Mouse (Mus musculus) gastrocnemius, postnatal 14 days (tissue): ENCODE data around the gene D630003M21Rik. TPM values are rescaled to one million over a fixed set of nuclear protein-coding genes. Genes with fewer than 3 reads are reported as not detected.
A peak's percentile ranks its signal among the peaks of the same experiment; 100 is the strongest.

Experiments used
- DNase-seq: peaks from one replicate; pipeline ENCODE4 v3.0.0; 2021; ENCODE audit warnings: mixed read lengths
- intact Hi-C: fragments of 180-260 bp; cut with DNase I; formaldehyde crosslinking; loops from one replicate; pipeline ENCODE4 v1.15.1; 2025; ENCODE audit warnings: low total_unique reads
- total RNA-seq, 2 experiments: library from RNA; stranded (reverse); gene quantifications; 2 replicates each; pipeline ENCODE4 v1.2.3; 2021

D630003M21Rik gene
- total RNA-seq, 2 experiments from 2014 or later: 3.3 to 4.2 TPM

DNA sequence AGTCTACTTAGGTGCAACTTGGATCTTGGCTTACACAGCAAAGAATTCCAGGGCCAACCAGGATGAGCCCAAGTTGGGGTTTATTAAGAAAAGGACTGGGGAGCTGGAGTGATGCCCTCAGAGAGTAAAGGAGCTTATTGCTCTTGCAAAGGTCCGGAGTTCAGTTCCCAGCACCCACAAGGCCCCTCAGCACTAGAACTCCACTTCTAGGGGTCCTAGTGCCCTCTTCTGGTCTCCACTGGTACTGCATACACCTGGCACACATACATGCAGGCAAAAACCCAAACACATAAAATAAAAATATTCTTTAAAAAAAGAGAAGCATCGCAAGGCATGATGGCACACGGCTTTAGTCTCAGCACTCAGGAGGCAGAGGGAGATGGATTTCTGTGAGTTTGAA is 77.9 kb downstream of the D630003M21Rik start:
- intact Hi-C loops: no loop called here

DNA sequence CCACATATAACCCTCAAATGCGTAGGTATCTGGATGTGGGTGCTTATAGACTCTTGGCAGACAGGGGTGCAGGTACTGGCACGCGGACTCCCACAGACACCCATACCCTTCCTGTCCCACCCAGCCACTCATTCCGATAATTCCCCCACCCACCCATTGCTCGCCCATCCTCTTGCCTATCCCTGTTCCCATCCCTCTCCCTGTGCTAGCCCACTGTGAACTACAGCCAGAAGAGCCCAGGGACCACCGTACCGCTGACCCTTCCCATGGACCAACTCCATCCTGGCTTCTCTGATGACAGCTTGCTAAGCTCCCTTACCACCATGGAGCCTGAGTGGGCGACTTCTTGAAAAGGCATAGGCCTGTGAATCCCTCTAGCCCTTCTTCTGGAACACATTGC is 82.1 kb downstream of the D630003M21Rik start:
- intact Hi-C loops: loop anchor here (5.0 kb wide), 2 partner anchors 40 to 85 kb away; no protein-coding TSS in a partner anchor
- no peak for DNase-seq

More for the DNA sequence above, 77.9 kb downstream of the D630003M21Rik start:
- DNase-seq: no peak

DNA sequence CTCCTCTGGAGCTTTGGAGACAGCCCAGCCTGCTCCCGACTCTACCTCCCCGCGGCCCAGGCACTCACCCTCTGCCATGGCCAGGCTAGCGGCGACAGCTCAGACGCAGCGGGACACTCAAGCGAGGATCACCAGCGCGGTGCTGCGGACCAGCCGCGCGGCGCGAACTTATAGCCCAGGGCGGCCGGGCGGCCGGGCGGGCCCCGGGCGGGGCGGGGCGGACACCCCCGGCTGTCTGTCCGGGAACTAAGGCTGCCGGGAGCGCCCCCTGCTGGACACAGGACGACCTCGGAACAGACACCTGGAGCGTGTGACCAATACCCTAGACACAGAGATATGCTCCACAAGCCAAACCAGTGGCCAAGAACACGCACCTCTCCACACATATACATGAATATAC is 82.8 kb downstream of the D630003M21Rik start, which contains the start of gene Tgm2:
Gene Tgm2 (minus strand): TSS at position 214 of the 400 bp plus-strand sequence.
- intact Hi-C loops: loop anchor here (5.0 kb wide), 2 partner anchors 39 to 84 kb away; no protein-coding TSS in a partner anchor
- DNase-seq: peak; percentile 93

DNA sequence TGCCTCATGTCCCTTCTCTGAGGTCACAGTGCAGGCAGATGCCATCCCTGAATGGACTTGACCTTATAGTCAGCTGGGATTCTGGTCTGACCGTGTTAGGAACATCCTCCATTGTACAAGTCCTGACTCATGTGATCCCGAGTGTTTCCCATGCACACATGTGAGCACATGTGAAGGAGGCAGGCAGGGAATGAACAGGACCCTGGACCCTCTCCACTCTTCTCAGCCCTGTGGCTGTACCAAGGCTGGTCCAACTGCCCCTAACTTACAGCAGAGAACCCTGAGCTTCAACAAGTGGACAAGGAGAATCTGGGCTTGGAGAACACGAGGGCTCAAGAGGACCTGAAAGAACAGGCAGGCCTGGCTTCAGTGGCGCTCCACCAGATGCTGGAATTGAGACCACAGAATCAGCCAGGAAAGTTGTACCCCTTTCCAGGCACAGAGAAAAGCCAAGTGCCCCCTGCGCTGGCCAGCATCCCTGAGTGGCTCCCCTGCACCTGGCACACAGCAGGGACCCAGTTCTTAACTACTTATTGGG is 83.4 kb downstream of the D630003M21Rik start:
- no peak for DNase-seq
- intact Hi-C loops: loop anchor here (5.0 kb wide), 2 partner anchors 38 to 83 kb away; no protein-coding TSS in a partner anchor

DNA sequence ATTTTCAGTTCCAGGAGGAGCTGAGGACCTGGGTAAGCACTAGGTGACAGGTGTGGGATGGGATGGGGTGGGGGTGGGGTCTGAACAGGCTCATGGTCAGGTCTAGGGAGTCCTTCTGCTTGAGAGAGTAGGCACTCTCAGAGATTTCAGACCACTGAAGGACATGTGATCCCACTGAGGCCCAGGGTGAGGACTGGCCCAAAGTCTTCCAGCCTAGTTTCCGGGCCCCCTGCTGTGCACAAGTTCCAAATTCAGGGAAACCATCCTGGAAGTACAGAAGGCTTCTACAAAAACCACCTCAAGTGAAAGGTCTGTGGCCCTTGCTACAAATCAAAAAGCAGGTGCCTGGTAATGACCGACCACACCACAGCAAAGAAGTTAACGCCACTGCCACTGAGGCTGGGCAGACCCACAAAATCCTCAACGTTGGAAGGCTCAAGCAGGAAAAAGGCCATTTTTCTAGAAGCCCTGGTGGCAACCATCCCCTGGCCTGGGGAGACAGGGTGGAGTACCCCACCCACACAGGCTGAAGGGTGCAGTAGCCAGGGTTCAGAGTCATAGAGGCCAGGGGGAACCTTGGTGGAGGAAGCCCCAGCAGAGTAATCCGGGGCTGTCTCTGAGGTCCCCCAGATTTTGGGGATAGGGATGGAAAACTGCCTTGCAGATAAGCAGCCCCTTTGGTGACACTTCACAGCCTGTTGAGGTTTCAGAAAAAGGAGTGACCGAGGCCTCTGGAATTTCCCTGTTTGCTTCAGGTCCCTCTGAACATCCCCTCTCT is 84.1 kb downstream of the D630003M21Rik start:
- intact Hi-C loops: loop anchor here (5.0 kb wide), 2 partner anchors 38 to 83 kb away; no protein-coding TSS in a partner anchor
- DNase-seq: no peak

DNA sequence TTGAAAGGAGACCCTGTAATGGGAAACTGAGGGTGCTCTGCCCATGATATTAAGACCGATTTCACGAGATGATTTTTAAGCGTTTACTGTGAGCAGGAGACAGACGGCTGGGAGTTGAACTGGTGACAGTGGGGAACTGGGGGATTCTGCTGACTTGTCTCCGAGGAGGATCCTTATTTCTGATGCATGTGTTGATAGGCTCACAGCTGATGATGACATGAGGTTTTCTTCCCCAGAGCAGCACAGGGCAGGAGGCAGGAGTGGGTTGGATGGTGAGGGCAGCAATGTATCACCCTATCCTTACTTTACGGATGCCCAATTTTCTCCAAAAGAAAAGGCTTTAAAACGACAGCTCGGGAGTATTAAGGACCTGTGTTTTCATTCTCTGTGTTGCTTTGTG is 84.8 kb downstream of the D630003M21Rik start:
- intact Hi-C loops: no loop called here
- DNase-seq: no peak

DNA sequence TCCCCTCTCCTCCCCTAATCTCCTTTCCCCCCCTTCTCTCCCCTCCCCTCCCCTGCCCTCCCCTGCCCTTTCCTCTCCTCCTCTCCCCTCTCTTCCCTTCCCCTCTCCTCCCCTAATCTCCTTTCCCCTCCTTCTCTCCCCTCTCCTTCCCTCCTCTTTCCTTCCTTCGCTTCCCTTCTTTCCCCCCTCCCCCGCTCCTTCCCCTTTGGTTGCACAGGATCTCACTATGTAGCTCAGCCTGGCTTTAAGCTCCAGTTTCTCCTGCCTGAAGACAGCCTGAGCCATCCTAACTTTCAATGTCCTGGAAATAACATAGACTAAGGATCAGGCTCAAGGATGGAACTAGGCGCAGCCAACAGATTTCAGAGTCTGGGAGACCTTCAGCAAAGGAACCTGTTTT is 85.2 kb downstream of the D630003M21Rik start:
- DNase-seq: no peak
- intact Hi-C loops: no loop called here

DNA sequence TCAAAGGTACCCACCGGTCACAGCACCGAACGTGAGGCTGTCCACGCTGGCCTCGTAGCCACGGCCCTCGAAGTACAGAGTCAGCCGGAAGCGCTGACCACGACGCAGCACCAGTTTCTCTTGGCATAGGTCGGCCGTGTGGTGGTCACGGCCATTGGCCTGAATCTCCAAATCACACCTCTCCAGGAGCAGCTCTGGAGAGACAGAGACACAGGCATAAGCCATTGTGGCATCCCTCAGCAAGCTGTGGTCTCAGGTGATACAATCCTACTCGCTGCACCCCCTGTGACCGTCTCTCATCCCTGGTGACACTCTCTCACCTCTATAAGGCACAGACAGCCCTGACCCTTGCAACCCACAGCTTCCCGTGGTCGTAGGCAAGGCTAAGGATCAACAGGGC is 86.0 kb downstream of the D630003M21Rik start:
- DNase-seq: no peak
- intact Hi-C loops: no loop called here

DNA sequence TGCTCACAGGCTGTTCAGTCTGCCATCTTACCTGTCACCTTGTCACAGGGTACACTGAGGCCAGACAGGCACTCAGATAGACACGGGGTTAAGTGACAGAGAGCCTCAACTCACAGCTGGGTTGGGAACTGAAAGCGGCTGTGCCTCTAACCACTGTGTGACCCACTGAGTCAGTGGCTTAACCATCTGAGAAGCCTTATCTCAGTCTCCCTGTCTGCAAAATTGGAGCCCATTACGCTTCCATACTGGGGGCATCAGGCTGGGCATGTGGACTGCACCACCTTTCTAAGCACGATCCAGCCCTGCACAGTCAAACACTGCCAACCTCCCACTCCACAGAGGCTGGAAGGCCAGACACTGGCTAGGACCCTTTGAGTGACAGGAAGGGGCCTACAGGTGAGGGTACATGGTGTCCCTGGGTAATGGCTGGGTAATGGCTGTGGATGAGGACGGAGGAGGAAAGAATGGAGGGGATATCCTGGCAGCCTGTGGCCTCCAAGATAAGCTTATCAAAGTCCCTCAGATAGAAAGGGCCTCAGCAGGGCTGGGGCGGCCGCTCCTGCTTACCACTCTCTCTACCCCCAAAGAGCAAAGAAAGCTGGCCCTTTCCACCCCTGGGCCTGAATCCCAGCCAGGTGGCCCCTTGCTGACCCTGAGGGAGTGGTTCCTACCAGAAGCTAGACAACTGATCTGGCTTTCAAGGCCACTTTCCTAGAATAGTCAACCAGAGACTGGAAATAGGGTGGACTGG is 87.2 kb downstream of the D630003M21Rik start:
- DNase-seq: no peak
- intact Hi-C loops: no loop called here

DNA sequence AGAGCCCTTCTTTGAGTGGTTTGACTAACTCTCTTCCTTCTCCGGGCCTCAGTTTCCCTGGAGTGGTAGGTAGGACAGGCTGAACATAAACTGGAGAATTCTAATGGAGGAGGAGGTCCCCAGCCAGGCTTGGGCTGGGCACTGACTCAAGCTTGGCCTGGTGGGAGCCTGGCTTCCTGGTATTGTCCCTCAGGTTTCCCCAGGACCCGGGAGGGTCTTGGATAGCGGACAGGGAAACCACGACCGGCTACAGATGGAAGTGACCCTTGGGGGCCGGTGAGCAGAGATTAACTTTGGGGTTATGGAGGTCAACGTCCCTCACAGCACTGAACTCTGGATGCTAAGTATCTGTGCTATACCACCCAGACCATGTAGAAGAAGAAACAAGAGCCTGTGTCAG is 87.8 kb downstream of the D630003M21Rik start:
- no peak for DNase-seq
- intact Hi-C loops: no loop called here

DNA sequence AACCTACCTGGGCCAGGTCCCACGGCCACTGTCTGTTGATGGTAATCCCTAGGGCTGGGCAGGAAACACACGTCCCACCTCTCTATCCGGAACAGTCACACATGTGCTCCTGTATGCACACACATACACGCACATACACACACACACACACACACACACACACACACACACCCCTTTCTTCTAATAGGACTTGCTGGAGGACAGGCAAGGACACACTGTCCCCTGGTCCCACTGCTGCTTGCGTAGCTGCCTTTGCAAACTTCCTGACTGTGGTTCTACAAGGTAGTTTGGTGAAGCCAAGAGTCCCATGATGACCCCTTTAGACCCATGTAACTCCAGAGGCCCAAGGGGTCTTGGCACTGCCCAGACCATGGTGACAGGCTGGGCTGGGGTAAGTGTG is 88.4 kb downstream of the D630003M21Rik start:
- DNase-seq: no peak
- intact Hi-C loops: no loop called here

DNA sequence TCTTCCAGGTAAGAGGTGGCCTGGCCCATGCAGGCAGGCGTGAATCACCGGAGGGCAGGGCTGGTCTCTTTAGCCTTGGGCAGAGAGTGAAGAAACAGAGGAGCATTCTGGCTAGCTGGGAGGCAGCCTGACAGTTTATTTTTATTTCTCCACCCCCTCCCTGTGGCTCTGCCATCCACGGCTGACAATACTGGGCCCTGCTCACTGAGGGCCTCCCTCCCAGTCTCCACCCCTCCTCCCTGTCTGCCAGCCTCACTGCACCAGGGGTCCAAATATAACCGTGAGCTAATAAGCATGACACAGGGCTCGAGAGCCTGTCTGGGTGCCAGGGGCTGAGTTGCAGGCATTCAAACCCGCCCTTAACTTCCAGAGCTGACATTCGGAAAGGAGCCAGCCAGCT is 89.4 kb downstream of the D630003M21Rik start:
- intact Hi-C loops: no loop called here

DNA sequence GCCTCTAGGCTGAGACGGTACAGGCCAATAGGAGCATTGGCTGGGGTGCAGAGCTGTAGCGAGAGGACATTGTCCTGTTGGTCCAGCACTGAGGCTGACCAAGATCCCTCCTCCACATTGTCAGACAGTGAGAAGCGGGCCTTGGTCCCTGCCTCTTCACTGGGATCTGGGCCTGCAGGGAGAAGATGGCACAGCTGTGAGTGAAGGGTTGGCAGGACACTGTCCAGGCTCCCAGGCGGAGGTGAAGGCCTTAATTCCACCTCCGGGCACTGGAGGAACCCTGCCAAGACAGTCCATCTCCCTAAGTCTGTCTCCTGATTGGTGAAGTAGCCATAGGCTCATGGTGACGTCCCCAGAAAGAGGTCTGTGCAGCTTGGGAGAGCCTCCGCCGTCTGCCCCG is 90.2 kb downstream of the D630003M21Rik start:
- DNase-seq: no peak
- intact Hi-C loops: no loop called here

More for the DNA sequence above, 89.4 kb downstream of the D630003M21Rik start:
- peak; percentile 86 for DNase-seq

DNA sequence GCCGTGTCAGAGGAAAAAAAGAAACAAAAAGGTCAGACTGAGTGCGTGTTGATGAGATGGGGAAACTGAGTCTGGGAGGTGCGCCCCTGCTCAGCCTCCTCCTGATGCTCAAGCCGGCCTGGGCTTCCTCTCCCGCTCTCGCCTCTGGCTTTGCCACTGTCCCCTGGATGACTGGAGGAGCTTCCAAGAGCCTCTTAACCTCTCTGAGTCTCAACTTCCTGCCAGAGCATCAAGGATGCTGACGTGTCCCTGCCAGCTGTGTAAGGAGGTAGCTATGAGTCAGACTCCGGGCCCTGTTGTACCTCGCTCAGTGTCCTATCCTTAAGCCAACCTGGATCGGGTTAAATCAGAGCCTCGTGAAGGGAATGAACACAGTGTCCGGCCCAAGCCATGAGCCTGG is 91.3 kb downstream of the D630003M21Rik start:
- DNase-seq: no peak
- intact Hi-C loops: no loop called here

DNA sequence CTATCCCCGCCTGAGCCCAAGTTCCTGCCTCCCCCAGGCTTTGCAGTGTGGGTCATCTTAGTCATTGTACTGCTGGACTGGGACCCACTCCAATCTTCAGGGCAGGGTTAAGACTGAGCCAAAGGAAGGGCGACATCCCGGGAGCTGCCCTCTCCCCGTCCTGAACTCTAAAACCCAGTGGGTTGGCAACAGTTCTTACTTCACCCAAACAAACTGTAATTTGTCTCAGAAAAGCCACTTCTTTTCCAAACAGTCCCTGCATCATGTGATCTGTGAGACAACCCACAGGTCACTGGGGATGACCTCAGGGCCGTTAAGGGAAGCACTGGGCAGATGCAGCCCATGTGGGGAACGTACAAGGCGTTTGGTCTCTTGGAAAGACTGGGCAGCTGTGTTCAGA is 92.8 kb downstream of the D630003M21Rik start:
- no peak for DNase-seq
- intact Hi-C loops: no loop called here

DNA sequence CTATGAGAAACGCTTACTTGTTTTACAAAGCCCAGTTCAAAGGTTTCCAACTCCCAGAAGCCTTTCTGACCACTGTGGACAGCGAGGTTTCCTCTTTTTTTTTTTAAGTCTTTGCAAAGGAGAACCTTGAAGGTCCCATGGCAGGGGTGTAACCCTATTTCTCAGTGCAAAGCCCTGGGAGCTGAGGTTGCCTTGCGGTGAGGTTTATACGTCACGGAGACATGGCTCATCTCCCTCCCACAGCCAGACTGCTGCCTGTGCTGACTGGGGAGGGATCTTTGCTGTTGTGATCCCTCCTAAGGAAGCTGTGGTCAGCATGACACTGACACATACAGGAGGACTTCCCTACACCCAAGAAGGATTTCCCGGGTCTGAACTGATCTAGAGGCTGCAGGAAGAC is 96.0 kb downstream of the D630003M21Rik start:
- intact Hi-C loops: no loop called here
- no peak for DNase-seq
